Mouse (Mus musculus) kidney, adult 2 months (tissue): ENCODE measurements around the gene Wdr24. TPM values are rescaled to one million over a fixed set of nuclear protein-coding genes. Genes with fewer than 3 reads are reported as not detected.
A peak's percentile ranks its signal among the peaks of the same experiment; 100 is the strongest.

Experiments used
- DNase-seq: peaks from one replicate; pipeline ENCODE4 v3.0.0; 2021
- H3K27ac ChIP-seq: fragments of 200-500 bp; 2 replicates; pipeline ENCODE4 v1.5.1; 2012; ENCODE audit warnings: low read depth, low read length, control low read depth, inconsistent platforms; ENCODE audit not compliant: insufficient read depth
- H3K27me3 ChIP-seq: fragments of 200-500 bp; replicated peaks from 2 replicates; pipeline ENCODE4 v1.6.1; 2012; ENCODE audit warnings: mild to moderate bottlenecking, moderate library complexity, low read length, inconsistent platforms; ENCODE audit not compliant: control insufficient read depth, insufficient read depth
- H3K36me3 ChIP-seq: fragments of 200-500 bp; 2 replicates; pipeline ENCODE4 v1.6.1; 2012; ENCODE audit warnings: mild to moderate bottlenecking, moderate library complexity, low read length, inconsistent platforms; ENCODE audit not compliant: control insufficient read depth, insufficient read depth
- H3K4me1 ChIP-seq: fragments of 200-500 bp; 2 replicates; pipeline ENCODE4 v1.6.1; 2011; ENCODE audit warnings: low read length; ENCODE audit not compliant: control insufficient read depth, insufficient read depth
- H3K4me3 ChIP-seq: fragments of 200-500 bp; 2 replicates; pipeline ENCODE4 v1.5.1; 2011; ENCODE audit warnings: mild to moderate bottlenecking, low read depth, low read length, control low read depth; ENCODE audit not compliant: insufficient read depth
- CTCF ChIP-seq: fragments of 200-500 bp; conservative IDR thresholded peaks from 2 replicates; pipeline ENCODE4 v1.5.1; 2011; ENCODE audit warnings: low read depth, mild to moderate bottlenecking, control low read depth, low read length, moderate library complexity, mixed read lengths; ENCODE audit not compliant: insufficient read depth, insufficient read length
- POLR2A ChIP-seq: fragments of 200-500 bp; IDR thresholded peaks from one replicate; pipeline ENCODE4 v1.6.1; 2011; ENCODE audit warnings: low read depth, low read length, control low read depth
- WGBS: fragments of 180-500 bp; shearing (Covaris S2); methylation state at CpG from one replicate; pipeline ENCODE4 v1.1.7; 2018; 5-methylcytosine and 5-hydroxymethylcytosine counted together
- polyA plus RNA-seq: library from polyadenylated mRNA; depleted of rRNA; stranded (reverse); fragments of >200 nt; gene quantifications from 2 replicates; pipeline ENCODE4 v1.2.3, GENCODE M21; 2012

Gene Wdr24
- polyA plus RNA-seq, 1 experiment = 34.9 TPM

GRCm38 (mm10) chr17:25860832-25861703 is 37.6 kb downstream of the Wdr24 start, which contains the start of gene Wdr90:
Gene Wdr90 (minus strand): TSS chr17:25861501.
- H3K36me3 ChIP-seq = no peaks in the 10 kb centered on the region
- H3K4me1 ChIP-seq = peaks cover 11% of the 10 kb centered on the region; the same call in 1 of the 2 replicates
- H3K4me3 ChIP-seq = peak within 1 kb of the TSS; percentile 62
- H3K27ac ChIP-seq = peak within 1 kb of the TSS; percentile 58
- DNase-seq = peak; percentile 94
- WGBS = 3% methylated on average over 65 of the region's 65 CpGs
- TF ChIP-seq POLR2A (no peak), CTCF (peak; percentile 28; the same call in 1 of the 2 replicates)
- no peaks in the 10 kb centered on the region for H3K27me3 ChIP-seq

GRCm38 (mm10) chr17:25861704-25862612 is 38.5 kb downstream of the Wdr24 start:
- no peak for TF ChIP-seq CTCF
- H3K4me3 ChIP-seq = peak overlapping the region; percentile 62

GRCm38 (mm10) chr17:25863681-25864080 is 40.3 kb downstream of the Wdr24 start:
- H3K27me3 ChIP-seq = no peaks in the 10 kb centered on the region
- H3K4me1 ChIP-seq = peaks cover 11% of the 10 kb centered on the region; the same call in 1 of the 2 replicates
- TF ChIP-seq CTCF = peak; percentile 38
- TF ChIP-seq POLR2A = no peak
- H3K36me3 ChIP-seq = no peaks in the 10 kb centered on the region
- DNase-seq = peak; percentile 79
- WGBS = 60% methylated on average over 6 of the region's 6 CpGs
- H3K4me3 ChIP-seq = no peak overlapping the region
- H3K27ac ChIP-seq = peak overlapping the region; percentile 20; the same call in 1 of the 2 replicates

More at GRCm38 (mm10) chr17:25861704-25862612, 38.5 kb downstream of the Wdr24 start:
- Histone ChIP-seq H3K36me3 (no peaks in the 10 kb centered on the region), H3K27me3 (no peaks in the 10 kb centered on the region), H3K27ac (peak overlapping the region; percentile 58), H3K4me1 (peaks cover 11% of the 10 kb centered on the region; the same call in 1 of the 2 replicates)
- DNase-seq = peak; percentile 68
- WGBS = 7% methylated on average over 6 of the region's 6 CpGs

GRCm38 (mm10) chr17:25864311-25864710 is 40.9 kb downstream of the Wdr24 start:
- Histone ChIP-seq H3K27me3 (no peaks in the 10 kb centered on the region), H3K4me3 (no peak overlapping the region), H3K27ac (peak overlapping the region; percentile 14; the same call in 1 of the 2 replicates), H3K4me1 (peaks cover 15% of the 10 kb centered on the region; the same call in 1 of the 2 replicates), H3K36me3 (no peaks in the 10 kb centered on the region)
- 56% methylated on average over 14 of the region's 14 CpGs for WGBS
- TF ChIP-seq CTCF = no peak
- no peak for TF ChIP-seq POLR2A
- DNase-seq = peak; percentile 68

GRCm38 (mm10) chr17:25865288-25865687 is 41.9 kb downstream of the Wdr24 start:
- H3K4me3 ChIP-seq = peak overlapping the region; percentile 5; the same call in 1 of the 2 replicates
- WGBS = 73% methylated on average over 11 of the region's 11 CpGs

GRCm38 (mm10) chr17:25866172-25866571 is 42.7 kb downstream of the Wdr24 start:
- Histone ChIP-seq H3K4me1 (peaks cover 10% of the 10 kb centered on the region; the same call in 1 of the 2 replicates), H3K27ac (peak overlapping the region; percentile 67), H3K4me3 (peak overlapping the region; percentile 13), H3K36me3 (no peaks in the 10 kb centered on the region), H3K27me3 (no peaks in the 10 kb centered on the region)
- WGBS = 79% methylated on average over 3 of the region's 3 CpGs
- TF ChIP-seq CTCF (no peak), POLR2A (no peak)
- DNase-seq = peak; percentile 77

More at GRCm38 (mm10) chr17:25865288-25865687, 41.9 kb downstream of the Wdr24 start:
- Histone ChIP-seq H3K27ac (peak overlapping the region; percentile 67), H3K4me1 (peaks cover 15% of the 10 kb centered on the region; the same call in 1 of the 2 replicates), H3K36me3 (no peaks in the 10 kb centered on the region), H3K27me3 (no peaks in the 10 kb centered on the region)
- DNase-seq = peak; percentile 28
- no peak for TF ChIP-seq POLR2A
- TF ChIP-seq CTCF = no peak
